Mouse (Mus musculus) stomach, embryonic 15.5 days (tissue): ENCODE data around the gene Ube2d3. TPM values are rescaled to one million over a fixed set of nuclear protein-coding genes. Genes with fewer than 3 reads are reported as not detected.
"Not testable (repeated sequence)": the region's sequence is repeated elsewhere in the genome, so short reads cannot be mapped to it uniquely, and the experiment has no call there.

Source experiments
- ATAC-seq: fragments of 200-750 bp; cut with Nextera tagmentation; 2 replicates; pipeline ENCODE4 v1.8.0; 2017; ENCODE audit warnings: low read depth, moderate number of reproducible peaks, moderate TSS enrichment; ENCODE audit not compliant: insufficient read depth, low FRiP score
- H3K27ac ChIP-seq: fragments of 300-500 bp; sonication (generic); 2 replicates; pipeline ENCODE4 v1.5.1; 2015; ENCODE audit warnings: mild to moderate bottlenecking, inconsistent platforms
- H3K27me3 ChIP-seq: fragments of 300-500 bp; sonication (generic); replicated peaks from 2 replicates; pipeline ENCODE4 v1.6.1; 2015; ENCODE audit warnings: inconsistent platforms
- H3K36me3 ChIP-seq: fragments of 300-500 bp; sonication (generic); 2 replicates; pipeline ENCODE4 v1.6.1; 2015; ENCODE audit warnings: inconsistent platforms
- H3K4me1 ChIP-seq: fragments of 300-500 bp; sonication (generic); 2 replicates; pipeline ENCODE4 v1.6.1; 2015; ENCODE audit warnings: inconsistent platforms
- H3K4me2 ChIP-seq: fragments of 300-500 bp; sonication (generic); 2 replicates; pipeline ENCODE4 v1.6.1; 2015; ENCODE audit warnings: mild to moderate bottlenecking, inconsistent platforms
- H3K4me3 ChIP-seq: fragments of 300-500 bp; sonication (generic); replicated peaks from 2 replicates; pipeline ENCODE4 v1.5.1; 2015; ENCODE audit warnings: inconsistent platforms
- H3K9ac ChIP-seq: fragments of 300-500 bp; sonication (generic); 2 replicates; pipeline ENCODE4 v1.6.1; 2015; ENCODE audit warnings: inconsistent platforms
- H3K9me3 ChIP-seq: fragments of 300-500 bp; sonication (generic); 2 replicates; pipeline ENCODE4 v1.6.1; 2016; ENCODE audit warnings: inconsistent platforms
- WGBS: fragments of 180-500 bp; shearing (Covaris S2); methylation state at CpG from one replicate; pipeline ENCODE4 v1.1.7; 2015; 5-methylcytosine and 5-hydroxymethylcytosine counted together
- polyA plus RNA-seq: library from polyadenylated mRNA; unstranded; fragments of >200 nt; fragmentation: Nextera tagmentation; extraction: Ambion mirVana; gene quantifications from 2 replicates; pipeline ENCODE4 v1.2.1, GENCODE M21; 2015

Ube2d3 gene
- polyA plus RNA-seq, 1 experiment from 2014 or later = 469 TPM

- no peak for ATAC-seq
- no peak overlapping the region for H3K9ac ChIP-seq
- no peak overlapping the region for H3K27ac ChIP-seq
- no peak overlapping the region for H3K4me3 ChIP-seq
- H3K36me3 ChIP-seq = no peaks in the 10 kb centered on the region
- 72% methylated on average over 2 of the region's 2 CpGs for WGBS
- no peaks in the 10 kb centered on the region for H3K9me3 ChIP-seq
- no peaks in the 10 kb centered on the region for H3K27me3 ChIP-seq
- H3K4me2 ChIP-seq = no peak overlapping the region
- H3K4me1 ChIP-seq = no peaks in the 10 kb centered on the region
Measured at GRCm38 (mm10) chr3:135476977-135477376, 39.0 kb downstream of the Ube2d3 start.

GRCm38 (mm10) chr3:135479090-135479489 lies 41.1 kb downstream of the Ube2d3 start:
- ATAC-seq, H3K36me3 ChIP-seq, H3K27me3 ChIP-seq, H3K4me3 ChIP-seq, H3K9ac ChIP-seq, H3K4me1 ChIP-seq, H3K27ac ChIP-seq, H3K9me3 ChIP-seq, H3K4me2 ChIP-seq: not testable (repeated sequence)
- 86% methylated on average over 5 of the region's 5 CpGs for WGBS

GRCm38 (mm10) chr3:135480767-135481166 lies 42.8 kb downstream of the Ube2d3 start:
- no peaks in the 10 kb centered on the region for H3K36me3 ChIP-seq
- no peak for ATAC-seq
- 85% methylated on average over 6 of the region's 6 CpGs for WGBS
- no peak overlapping the region for H3K9ac ChIP-seq
- no peak overlapping the region for H3K27ac ChIP-seq
- H3K4me2 ChIP-seq = no peak overlapping the region
- no peaks in the 10 kb centered on the region for H3K4me1 ChIP-seq
- H3K4me3 ChIP-seq = no peak overlapping the region
- H3K9me3 ChIP-seq = no peaks in the 10 kb centered on the region
- no peaks in the 10 kb centered on the region for H3K27me3 ChIP-seq

GRCm38 (mm10) chr3:135481608-135482007 lies 43.7 kb downstream of the Ube2d3 start:
- Histone ChIP-seq H3K4me2 (no peak overlapping the region), H3K4me1 (no peaks in the 10 kb centered on the region), H3K36me3 (no peaks in the 10 kb centered on the region), H3K9ac (no peak overlapping the region), H3K27me3 (no peaks in the 10 kb centered on the region), H3K4me3 (no peak overlapping the region), H3K27ac (no peak overlapping the region), H3K9me3 (no peaks in the 10 kb centered on the region)
- no peak for ATAC-seq
- 78% methylated on average over 3 of the region's 3 CpGs for WGBS

- peak overlapping the region; percentile 97 for H3K4me2 ChIP-seq
- H3K27ac ChIP-seq, H3K4me1 ChIP-seq, H3K36me3 ChIP-seq, H3K9me3 ChIP-seq, ATAC-seq, H3K9ac ChIP-seq, H3K27me3 ChIP-seq: not testable (repeated sequence)
- WGBS = 87% methylated on average over 15 of the region's 15 CpGs
- peak overlapping the region; percentile 66; the same call in 1 of the 2 replicates for H3K4me3 ChIP-seq
Measured at GRCm38 (mm10) chr3:135484650-135485049, 46.7 kb downstream of the Ube2d3 start.

- no peaks in the 10 kb centered on the region for H3K27me3 ChIP-seq
- H3K27ac ChIP-seq = no peak within 1 kb of the TSS
- peak within 1 kb of the TSS; percentile 48 for H3K9ac ChIP-seq
- WGBS = 2% methylated on average over 48 of the region's 48 CpGs
- peak; percentile 90 for ATAC-seq
- H3K9me3 ChIP-seq = no peaks in the 10 kb centered on the region
- H3K4me2 ChIP-seq = peak within 1 kb of the TSS; percentile 97
- H3K4me3 ChIP-seq = peak within 1 kb of the TSS; percentile 66
- H3K4me1 ChIP-seq = no peaks in the 10 kb centered on the region
- H3K36me3 ChIP-seq = no peaks in the 10 kb centered on the region
Measured at GRCm38 (mm10) chr3:135485128-135485899, 47.4 kb downstream of the Ube2d3 start, which contains the start of gene Manba. Gene Manba (plus strand): TSS chr3:135485611.

- no peak for ATAC-seq
Measured at GRCm38 (mm10) chr3:135485900-135486241, 47.9 kb downstream of the Ube2d3 start.

GRCm38 (mm10) chr3:135486351-135486750 lies 48.4 kb downstream of the Ube2d3 start:
- no peak for ATAC-seq
- Histone ChIP-seq H3K4me1 (no peaks in the 10 kb centered on the region), H3K4me2 (peak overlapping the region; percentile 97), H3K9me3 (no peaks in the 10 kb centered on the region), H3K36me3 (no peaks in the 10 kb centered on the region), H3K27ac (no peak overlapping the region), H3K4me3 (peak overlapping the region; percentile 66), H3K9ac (no peak overlapping the region), H3K27me3 (no peaks in the 10 kb centered on the region)
- WGBS = 68% methylated on average over 5 of the region's 5 CpGs

More at GRCm38 (mm10) chr3:135485900-135486241, 47.9 kb downstream of the Ube2d3 start:
- peak overlapping the region; percentile 48 for H3K9ac ChIP-seq
- 6% methylated on average over 9 of the region's 9 CpGs for WGBS
- H3K4me1 ChIP-seq = no peaks in the 10 kb centered on the region
- H3K27ac ChIP-seq = no peak overlapping the region
- H3K27me3 ChIP-seq = no peaks in the 10 kb centered on the region
- H3K36me3 ChIP-seq = no peaks in the 10 kb centered on the region
- H3K9me3 ChIP-seq = no peaks in the 10 kb centered on the region
- H3K4me3 ChIP-seq = peak overlapping the region; percentile 66
- peak overlapping the region; percentile 97 for H3K4me2 ChIP-seq

GRCm38 (mm10) chr3:135487803-135488202 lies 49.9 kb downstream of the Ube2d3 start:
- Histone ChIP-seq H3K4me2 (no peak overlapping the region), H3K4me3 (no peak overlapping the region), H3K27ac (no peak overlapping the region), H3K9me3 (no peaks in the 10 kb centered on the region), H3K27me3 (no peaks in the 10 kb centered on the region), H3K9ac (no peak overlapping the region), H3K36me3 (no peaks in the 10 kb centered on the region), H3K4me1 (no peaks in the 10 kb centered on the region)
- ATAC-seq = no peak
- 85% methylated on average over 4 of the region's 4 CpGs for WGBS

GRCm38 (mm10) chr3:135489865-135490520 lies 52.0 kb downstream of the Ube2d3 start:
- Histone ChIP-seq H3K9me3 (no peaks in the 10 kb centered on the region), H3K36me3 (no peaks in the 10 kb centered on the region), H3K27me3 (no peaks in the 10 kb centered on the region), H3K9ac (no peak overlapping the region), H3K4me3 (no peak overlapping the region), H3K27ac (no peak overlapping the region), H3K4me2 (no peak overlapping the region), H3K4me1 (no peaks in the 10 kb centered on the region)
- ATAC-seq = no peak
- 54% methylated on average over 5 of the region's 5 CpGs for WGBS

- Histone ChIP-seq H3K4me1 (no peaks in the 10 kb centered on the region), H3K27ac (no peak overlapping the region), H3K36me3 (no peaks in the 10 kb centered on the region), H3K4me3 (no peak overlapping the region), H3K27me3 (no peaks in the 10 kb centered on the region), H3K9me3 (no peaks in the 10 kb centered on the region), H3K9ac (no peak overlapping the region), H3K4me2 (no peak overlapping the region)
- ATAC-seq = peak; percentile 35; the same call in 1 of the 2 replicates
- WGBS = 82% methylated on average over 6 of the region's 6 CpGs
Measured at GRCm38 (mm10) chr3:135491102-135491501, 53.2 kb downstream of the Ube2d3 start.

GRCm38 (mm10) chr3:135493320-135493719 lies 55.4 kb downstream of the Ube2d3 start:
- not testable (repeated sequence) for H3K4me2 ChIP-seq

More at GRCm38 (mm10) chr3:135493320-135493719, 55.4 kb downstream of the Ube2d3 start:
- H3K27me3 ChIP-seq, ATAC-seq, H3K4me1 ChIP-seq, H3K4me3 ChIP-seq, H3K36me3 ChIP-seq, H3K9ac ChIP-seq, H3K27ac ChIP-seq, H3K9me3 ChIP-seq: not testable (repeated sequence)
- WGBS = 75% methylated on average over 7 of the region's 7 CpGs
